Mouse (Mus musculus): Measurements from ENCODE around the gene Atp6v1g1. TPM values are rescaled to one million over a fixed set of nuclear protein-coding genes. Genes with fewer than 3 reads are reported as not detected.

Atp6v1g1 gene
- total RNA-seq, 1 experiment from 2014 or later, result 71.6 TPM

DNA sequence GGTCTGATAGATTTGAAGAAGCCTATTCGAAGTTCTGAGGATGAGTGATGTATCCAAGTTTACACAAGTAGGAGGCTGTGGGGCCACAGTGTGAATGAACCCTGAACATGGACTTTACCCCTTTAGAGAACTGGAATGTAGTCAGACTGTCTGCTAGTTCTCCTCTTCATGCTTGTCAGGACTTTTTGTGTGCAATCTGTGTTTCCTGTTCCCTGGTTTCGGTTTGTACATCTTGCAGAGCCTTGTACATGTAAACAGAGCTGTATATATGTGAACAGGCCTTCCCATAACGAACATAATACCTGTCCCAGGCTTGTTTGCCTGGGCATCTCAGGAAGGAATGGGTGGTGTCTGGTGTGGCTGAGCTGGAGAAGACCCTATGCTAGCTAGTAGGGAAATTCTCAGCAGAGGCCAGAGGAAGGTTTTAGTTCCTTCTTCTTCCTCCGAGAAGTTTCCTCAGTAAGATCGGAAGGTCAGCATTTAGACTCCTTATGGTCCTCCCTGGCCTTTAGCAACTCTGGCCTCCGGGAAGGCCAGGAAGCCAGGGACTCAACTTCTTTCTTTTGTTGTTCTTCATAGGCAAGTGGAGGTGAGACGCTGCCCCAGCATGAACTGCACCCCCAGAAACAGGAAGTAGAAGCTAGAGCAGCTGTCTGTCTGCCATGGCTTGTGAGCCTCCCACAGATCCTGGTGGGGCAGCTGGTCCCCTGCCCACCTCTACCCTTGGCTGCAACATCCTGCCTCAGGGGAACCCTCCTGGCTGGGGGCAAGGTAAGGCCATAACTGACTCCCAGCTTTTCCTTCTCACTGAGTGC is 17.5 kb downstream of the Atp6v1g1 start:
- peak; percentile 65 to 68 for ATAC-seq (replicated peaks in 1 of 2; ENCODE audit: insufficient read depth in 1 of 2, low FRiP score in 2 of 2, low TSS enrichment in 1 of 2, low read depth in 1 of 2, poor library complexity in 2 of 2, severe bottlenecking in 2 of 2)

DNA sequence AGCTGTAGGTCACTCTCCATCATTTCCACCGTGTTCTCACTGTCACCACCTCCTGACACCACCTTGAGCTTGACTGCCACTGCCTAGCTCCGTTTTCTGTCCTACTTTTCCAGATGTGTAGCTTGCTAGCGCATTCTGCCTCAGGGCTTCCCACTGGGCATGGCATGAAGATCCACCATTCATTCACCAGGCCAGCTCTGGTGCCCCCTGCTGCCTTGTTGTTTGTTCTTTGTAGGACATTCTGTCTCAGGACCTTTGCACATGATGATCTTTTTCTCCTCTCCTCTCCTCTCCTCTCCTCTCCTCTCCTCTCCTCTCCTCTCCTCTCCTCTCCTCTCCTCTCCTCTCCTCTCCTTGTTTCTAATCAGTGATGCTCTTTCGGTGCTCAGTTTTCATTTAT is 18.2 kb downstream of the Atp6v1g1 start:
- no peak for ATAC-seq (replicated peaks in 1 of 2; ENCODE audit: insufficient read depth in 1 of 2, low FRiP score in 2 of 2, low TSS enrichment in 1 of 2, low read depth in 1 of 2, poor library complexity in 2 of 2, severe bottlenecking in 2 of 2)

DNA sequence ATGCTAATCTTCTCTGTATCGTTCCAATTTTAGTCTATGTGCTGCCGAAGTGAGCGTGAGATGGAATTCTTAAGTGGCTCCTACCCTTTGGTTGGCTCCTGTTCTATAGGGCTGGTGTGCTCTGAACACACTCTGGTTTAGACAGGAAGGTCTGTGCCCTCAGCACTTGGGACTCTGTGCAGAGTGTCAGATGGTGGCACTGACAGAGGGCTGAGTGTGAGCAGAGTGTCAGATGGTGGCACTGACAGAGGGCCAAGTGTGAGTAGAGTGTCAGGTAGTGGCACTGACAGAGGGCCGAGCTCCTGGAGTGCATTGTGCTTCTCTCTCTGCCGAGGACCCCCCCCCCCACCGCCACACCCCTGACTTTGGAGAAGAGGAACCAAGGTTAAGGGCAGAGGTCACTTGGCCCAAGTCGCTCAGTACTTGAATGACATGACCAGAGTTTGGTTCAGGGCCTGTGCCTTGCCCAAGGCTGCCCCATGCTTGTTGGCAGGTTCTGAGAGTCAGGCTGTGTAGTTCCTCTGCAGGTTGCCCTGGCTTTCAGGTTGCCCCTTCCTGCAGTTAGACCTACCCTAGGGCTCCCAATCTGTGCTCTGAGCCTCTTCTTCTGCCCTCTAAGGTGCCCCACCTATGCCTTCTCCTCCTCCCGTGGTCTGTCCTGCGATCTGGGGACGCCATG is 23.3 kb downstream of the Atp6v1g1 start:
- no peak for ATAC-seq (replicated peaks in 1 of 2; ENCODE audit: insufficient read depth in 1 of 2, low FRiP score in 2 of 2, low TSS enrichment in 1 of 2, low read depth in 1 of 2, poor library complexity in 2 of 2, severe bottlenecking in 2 of 2)

DNA sequence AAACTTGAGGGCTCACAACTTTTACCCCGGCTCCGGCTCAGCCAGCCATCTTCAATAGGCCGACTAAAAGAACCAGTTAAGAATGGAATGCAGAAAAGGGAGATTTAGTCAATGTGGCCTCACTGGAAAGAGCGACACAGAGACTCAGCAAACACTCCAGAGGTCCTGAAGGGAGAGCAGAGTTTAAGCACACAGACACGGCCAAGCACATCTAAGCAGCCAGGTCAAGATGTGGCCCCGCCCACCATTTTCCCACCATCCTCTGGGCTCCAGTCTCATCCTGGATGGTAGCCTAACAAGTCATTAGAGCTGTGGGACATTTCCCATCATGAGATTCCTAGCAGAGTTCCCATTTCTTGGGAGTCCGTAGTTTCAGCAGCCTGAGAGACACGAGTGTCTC is 24.8 kb downstream of the Atp6v1g1 start:
- ATAC-seq (replicated peaks in 1 of 2; ENCODE audit: insufficient read depth in 1 of 2, low FRiP score in 2 of 2, low TSS enrichment in 1 of 2, low read depth in 1 of 2, poor library complexity in 2 of 2, severe bottlenecking in 2 of 2), result no peak

DNA sequence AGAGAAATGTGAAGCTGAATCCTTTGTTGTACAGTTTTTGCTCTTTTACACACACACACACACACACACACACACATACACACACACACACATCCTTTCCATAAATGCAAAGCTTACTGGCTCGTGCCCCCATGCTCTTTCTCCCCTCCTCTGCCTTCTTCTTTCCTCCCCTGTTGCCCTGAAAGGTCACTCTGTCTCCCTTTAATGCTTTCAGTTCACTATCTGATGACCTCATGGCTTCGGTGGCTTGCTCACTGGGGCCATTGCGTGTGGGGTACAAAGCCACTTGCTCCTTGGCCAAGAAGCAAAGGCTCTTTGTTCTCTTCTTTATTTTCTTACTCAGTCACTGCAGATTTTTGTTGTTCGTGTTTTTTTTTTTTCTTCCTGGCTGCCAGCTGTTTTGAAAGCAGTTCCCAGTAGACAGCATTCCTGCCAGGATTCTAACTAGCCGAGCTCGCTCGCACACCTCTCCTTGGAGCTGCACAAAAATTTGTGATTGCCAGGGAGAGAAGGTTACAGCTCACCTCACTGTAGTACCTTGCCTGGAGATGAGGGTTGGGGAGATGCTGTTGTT is 25.7 kb downstream of the Atp6v1g1 start:
- ATAC-seq (replicated peaks in 1 of 2; ENCODE audit: insufficient read depth in 1 of 2, low FRiP score in 2 of 2, low TSS enrichment in 1 of 2, low read depth in 1 of 2, poor library complexity in 2 of 2, severe bottlenecking in 2 of 2), result no peak

DNA sequence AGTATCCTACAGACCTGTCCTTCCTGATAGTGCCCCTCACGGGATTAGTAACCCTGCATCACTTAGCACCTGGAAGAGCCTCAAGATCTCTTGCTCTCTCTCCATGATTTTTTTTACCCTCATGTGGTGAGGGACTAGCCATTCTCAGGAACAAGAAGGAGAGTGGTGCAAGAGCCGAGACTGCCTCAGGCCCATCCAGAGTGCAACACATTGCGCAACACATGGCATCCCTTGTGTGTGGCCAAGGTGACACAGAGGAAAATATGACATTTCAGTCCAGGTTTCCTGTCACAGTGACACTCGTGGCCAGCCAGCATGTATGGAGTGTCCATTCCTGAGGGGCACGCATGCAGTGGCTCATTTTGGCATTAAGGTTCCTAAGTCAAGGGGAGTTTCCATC is 28.0 kb downstream of the Atp6v1g1 start:
- ATAC-seq (replicated peaks in 1 of 2; ENCODE audit: insufficient read depth in 1 of 2, low FRiP score in 2 of 2, low TSS enrichment in 1 of 2, low read depth in 1 of 2, poor library complexity in 2 of 2, severe bottlenecking in 2 of 2), result peak in 1 of 2 experiments; percentile 45; a peak in 2 of 4 replicates

DNA sequence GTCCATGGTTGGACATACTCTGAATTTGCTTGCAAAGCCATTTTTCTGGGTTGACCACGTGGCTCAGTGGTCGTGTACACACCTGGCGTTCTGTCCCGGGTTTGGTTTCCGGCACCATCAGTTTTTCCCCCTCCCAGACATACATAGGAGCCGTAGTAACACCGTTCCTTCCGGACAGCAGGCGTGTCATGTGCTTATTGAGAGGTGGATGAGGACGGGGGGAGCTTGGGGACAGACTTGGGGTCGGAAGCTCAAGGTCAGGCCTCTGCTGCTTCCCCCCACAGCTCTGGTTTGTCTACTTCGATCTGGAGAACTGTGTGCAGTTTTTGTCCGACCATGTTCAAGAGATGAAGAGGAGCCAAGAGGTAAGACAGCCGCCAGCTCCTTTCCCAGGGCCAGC is 35.1 kb downstream of the Atp6v1g1 start:
- no peak for ATAC-seq (replicated peaks in 1 of 2; ENCODE audit: insufficient read depth in 1 of 2, low FRiP score in 2 of 2, low TSS enrichment in 1 of 2, low read depth in 1 of 2, poor library complexity in 2 of 2, severe bottlenecking in 2 of 2)

DNA sequence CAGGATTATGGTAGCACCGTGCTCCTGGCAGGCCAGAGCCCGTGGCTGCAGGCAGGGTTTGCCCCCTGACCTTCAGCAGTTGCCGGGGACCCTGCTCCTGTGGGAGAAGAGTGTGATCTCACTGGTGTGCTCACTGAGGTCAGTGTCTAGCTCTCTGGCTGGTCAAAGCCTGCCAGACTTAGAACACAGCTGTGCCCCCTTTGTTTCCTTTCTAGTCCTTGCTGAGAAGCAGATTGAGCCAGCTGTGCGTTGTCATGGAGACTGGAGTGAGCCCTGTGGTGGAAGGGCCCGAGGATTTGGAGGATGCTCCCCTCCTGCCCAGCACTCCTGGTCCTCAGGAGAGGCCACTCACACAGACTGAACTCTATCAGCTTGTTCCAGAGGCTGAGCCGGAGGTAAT is 35.5 kb downstream of the Atp6v1g1 start:
- ATAC-seq (replicated peaks in 1 of 2; ENCODE audit: insufficient read depth in 1 of 2, low FRiP score in 2 of 2, low TSS enrichment in 1 of 2, low read depth in 1 of 2, poor library complexity in 2 of 2, severe bottlenecking in 2 of 2), result no peak

DNA sequence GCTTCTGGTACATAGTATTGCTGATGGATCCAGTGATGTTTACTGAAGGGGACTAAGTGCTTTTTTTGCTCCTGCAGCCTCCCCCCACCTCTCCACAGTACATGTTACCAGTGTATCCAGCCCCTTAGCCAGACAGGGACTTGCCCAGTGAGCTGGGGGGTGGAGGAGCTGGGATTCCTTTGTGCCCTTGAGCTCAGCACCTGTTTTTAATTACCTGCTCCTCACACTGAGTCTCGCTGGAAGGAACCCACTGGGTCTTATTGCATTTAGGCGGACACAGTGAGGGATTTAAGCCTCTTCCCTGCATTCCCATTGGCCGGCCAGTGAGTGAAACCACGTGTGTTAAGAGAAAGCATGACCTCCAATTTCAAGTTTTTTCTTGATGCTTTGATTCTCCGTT is 38.0 kb downstream of the Atp6v1g1 start:
- ATAC-seq (replicated peaks in 1 of 2; ENCODE audit: insufficient read depth in 1 of 2, low FRiP score in 2 of 2, low TSS enrichment in 1 of 2, low read depth in 1 of 2, poor library complexity in 2 of 2, severe bottlenecking in 2 of 2), result no peak

DNA sequence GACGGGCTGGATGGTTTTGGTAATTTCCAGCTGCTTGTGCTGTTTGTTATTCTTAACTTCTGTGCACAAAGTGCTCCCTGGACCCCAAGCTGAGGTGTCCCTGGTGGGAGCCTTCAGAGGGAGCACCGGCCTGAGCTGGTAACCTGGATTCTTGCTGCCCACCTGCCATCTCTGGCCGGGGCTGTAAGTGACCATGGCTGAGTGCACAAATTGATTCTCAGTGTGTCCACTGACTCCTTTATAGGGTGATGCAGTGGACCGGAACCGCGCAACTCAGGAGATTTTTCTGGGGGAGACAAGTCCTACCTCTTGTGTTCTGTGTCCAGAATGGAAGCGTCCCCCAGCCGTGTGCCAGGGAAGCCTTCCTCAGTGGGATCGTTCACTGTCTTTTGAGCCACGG is 40.6 kb downstream of the Atp6v1g1 start:
- ATAC-seq (replicated peaks in 1 of 2; ENCODE audit: insufficient read depth in 1 of 2, low FRiP score in 2 of 2, low TSS enrichment in 1 of 2, low read depth in 1 of 2, poor library complexity in 2 of 2, severe bottlenecking in 2 of 2), result no peak

DNA sequence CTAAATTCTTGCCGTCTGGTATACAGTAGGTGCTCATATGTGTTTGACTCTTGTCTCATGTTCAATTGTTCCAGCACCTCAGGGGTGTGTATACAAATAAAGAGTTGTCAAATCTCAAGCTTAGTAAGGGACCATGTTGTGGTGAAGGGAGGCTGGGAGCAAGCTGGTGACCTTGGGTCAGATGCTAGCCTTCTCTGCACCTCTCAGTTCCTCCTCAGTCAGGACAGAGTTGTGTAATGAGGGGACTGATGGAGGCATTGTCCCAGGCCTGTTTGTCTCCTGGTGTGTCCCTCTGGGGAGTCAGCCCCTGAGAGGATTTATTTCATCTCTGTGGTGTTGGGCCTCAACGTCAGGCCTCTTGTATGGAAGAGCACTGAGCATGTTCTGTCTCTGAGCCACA is 41.7 kb downstream of the Atp6v1g1 start:
- no peak for ATAC-seq (replicated peaks in 1 of 2; ENCODE audit: insufficient read depth in 1 of 2, low FRiP score in 2 of 2, low TSS enrichment in 1 of 2, low read depth in 1 of 2, poor library complexity in 2 of 2, severe bottlenecking in 2 of 2)

DNA sequence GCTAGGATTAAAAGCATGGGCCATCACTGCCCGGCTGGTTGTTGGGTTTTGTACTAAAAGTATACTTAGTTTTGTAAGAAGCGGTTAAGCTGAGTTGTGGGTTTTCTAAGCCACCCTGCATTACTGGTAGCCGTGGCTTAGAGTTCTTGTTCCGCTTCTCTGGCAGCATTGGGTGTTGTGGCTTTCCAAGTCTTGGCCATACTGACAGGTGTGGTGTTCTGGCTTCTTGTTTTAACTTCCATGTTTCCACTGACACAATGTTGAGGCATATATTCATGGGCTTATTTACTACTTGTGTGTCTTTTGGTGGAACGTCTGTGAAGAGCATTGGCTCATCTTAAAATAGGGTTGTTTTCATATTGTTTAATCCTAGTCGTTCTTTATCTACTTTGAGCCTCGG is 45.4 kb downstream of the Atp6v1g1 start:
- peak; percentile 82 to 89 for ATAC-seq (replicated peaks in 1 of 2; ENCODE audit: insufficient read depth in 1 of 2, low FRiP score in 2 of 2, low TSS enrichment in 1 of 2, low read depth in 1 of 2, poor library complexity in 2 of 2, severe bottlenecking in 2 of 2)

DNA sequence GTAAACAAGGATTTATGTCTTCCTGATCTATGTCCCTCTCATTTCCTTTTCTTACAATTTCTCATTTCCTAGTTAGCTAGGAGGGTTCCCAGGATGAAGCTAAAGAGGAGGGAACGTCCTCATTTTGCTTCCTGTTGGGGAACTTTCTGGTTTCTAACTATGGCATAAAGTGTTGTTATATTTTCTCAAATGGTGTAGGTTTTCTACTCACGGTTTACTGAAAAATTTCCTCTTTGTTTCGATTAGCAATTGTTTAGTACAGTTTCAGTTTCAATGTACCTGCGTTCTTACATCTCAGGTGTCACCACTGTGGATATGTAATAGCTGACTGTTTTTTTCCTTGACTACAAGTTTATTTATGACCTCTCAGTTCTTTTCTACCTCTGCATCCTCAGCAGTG is 46.0 kb downstream of the Atp6v1g1 start:
- ATAC-seq (replicated peaks in 1 of 2; ENCODE audit: insufficient read depth in 1 of 2, low FRiP score in 2 of 2, low TSS enrichment in 1 of 2, low read depth in 1 of 2, poor library complexity in 2 of 2, severe bottlenecking in 2 of 2), result no peak

DNA sequence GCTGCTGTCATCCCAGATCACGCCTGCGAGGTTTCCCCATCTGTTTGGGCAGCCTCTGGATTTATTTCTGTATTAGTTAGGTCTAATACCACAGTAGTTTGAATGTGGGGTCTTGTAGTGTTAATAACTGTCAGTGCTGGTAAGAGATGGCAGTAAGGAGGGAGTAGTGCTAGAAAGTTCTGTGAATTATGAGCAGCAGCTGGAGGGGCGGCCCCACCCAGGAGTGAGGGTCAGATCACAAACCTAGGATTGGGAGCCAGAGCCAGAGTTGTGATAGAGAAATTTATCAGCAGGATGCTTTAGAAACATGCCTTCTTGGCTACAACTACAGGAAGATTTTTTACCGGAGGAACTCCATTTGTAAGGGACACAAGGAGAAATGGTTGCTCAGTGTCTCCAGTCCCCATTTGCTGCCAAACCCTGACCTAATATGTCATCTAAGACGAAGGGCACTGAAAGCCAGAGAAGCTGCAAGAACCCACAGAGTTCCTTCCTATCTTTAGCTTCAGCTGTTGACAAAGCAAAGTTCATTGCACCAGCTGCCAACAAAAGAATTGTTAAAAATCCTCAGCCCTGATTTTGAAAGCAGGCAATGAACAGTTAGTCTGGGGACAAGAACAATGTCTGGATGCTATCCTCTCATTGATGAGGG is 50.0 kb downstream of the Atp6v1g1 start:
- ATAC-seq (replicated peaks in 1 of 2; ENCODE audit: insufficient read depth in 1 of 2, low FRiP score in 2 of 2, low TSS enrichment in 1 of 2, low read depth in 1 of 2, poor library complexity in 2 of 2, severe bottlenecking in 2 of 2), result no peak

DNA sequence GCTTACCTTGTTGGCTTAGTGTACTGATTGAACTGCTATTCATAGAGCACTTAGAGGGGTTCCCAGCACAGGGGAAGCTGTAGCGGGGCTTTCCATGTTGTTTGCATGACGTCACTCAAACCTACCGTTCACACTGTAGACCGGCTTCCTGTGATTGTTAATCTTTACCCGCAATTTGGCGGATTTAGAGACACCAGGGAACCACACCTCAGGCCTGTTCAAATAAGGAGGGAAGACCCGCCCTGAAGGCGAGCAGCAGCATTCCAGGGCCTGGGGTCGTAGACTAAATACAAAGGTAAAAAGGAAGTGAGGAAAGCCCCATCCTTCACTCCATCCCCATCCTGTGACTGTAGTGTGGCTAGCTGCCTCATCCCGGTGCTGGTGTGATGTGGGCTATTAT is 50.7 kb downstream of the Atp6v1g1 start:
- peak; percentile 50 to 56 for ATAC-seq (replicated peaks in 1 of 2; ENCODE audit: insufficient read depth in 1 of 2, low FRiP score in 2 of 2, low TSS enrichment in 1 of 2, low read depth in 1 of 2, poor library complexity in 2 of 2, severe bottlenecking in 2 of 2)

DNA sequence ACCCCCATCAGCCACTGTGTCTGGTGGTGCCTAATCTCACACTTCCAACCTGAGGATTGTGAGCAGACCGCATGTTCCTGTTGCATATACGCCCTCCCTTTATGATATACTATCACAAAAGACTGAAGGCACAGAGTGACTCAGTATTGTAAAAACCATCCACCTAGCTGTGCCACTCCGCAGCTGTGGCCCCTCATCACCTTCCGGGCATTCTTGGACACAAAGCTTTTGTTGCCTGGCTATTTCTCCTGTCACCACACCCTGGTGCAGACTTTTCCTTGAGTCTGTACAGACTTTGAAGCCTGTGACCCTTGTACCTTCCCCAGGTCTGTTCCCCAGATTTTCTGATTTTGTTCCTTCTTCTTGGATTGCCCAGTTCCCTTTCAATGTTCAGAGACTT is 51.4 kb downstream of the Atp6v1g1 start:
- no peak for ATAC-seq (replicated peaks in 1 of 2; ENCODE audit: insufficient read depth in 1 of 2, low FRiP score in 2 of 2, low TSS enrichment in 1 of 2, low read depth in 1 of 2, poor library complexity in 2 of 2, severe bottlenecking in 2 of 2)
